Mouse (Mus musculus): ENCODE results near the gene Oxct1.

Oxct1 gene

DNA sequence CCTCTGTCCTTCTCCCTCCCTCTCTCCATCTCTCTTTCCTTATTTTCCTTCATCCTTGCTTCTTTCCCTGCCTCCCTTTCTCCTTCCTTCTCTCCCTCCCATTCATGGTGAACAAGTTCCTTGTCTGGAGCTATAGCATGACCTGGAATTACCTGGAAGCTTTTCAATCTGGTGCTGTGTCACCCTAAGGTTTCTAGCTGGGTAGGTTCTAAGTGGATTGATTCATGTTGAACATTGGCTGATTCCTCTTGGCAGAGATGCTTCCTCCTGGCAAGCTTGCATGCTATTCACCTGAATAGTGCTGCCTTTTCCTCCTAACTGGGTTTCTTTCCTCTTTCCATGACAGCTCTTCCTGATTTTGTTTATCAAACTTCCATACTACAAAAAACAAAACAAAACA, 2.8 kb downstream of the Oxct1 start:
- no peak for DNase-seq (ENCODE audit: low spot score)

DNA sequence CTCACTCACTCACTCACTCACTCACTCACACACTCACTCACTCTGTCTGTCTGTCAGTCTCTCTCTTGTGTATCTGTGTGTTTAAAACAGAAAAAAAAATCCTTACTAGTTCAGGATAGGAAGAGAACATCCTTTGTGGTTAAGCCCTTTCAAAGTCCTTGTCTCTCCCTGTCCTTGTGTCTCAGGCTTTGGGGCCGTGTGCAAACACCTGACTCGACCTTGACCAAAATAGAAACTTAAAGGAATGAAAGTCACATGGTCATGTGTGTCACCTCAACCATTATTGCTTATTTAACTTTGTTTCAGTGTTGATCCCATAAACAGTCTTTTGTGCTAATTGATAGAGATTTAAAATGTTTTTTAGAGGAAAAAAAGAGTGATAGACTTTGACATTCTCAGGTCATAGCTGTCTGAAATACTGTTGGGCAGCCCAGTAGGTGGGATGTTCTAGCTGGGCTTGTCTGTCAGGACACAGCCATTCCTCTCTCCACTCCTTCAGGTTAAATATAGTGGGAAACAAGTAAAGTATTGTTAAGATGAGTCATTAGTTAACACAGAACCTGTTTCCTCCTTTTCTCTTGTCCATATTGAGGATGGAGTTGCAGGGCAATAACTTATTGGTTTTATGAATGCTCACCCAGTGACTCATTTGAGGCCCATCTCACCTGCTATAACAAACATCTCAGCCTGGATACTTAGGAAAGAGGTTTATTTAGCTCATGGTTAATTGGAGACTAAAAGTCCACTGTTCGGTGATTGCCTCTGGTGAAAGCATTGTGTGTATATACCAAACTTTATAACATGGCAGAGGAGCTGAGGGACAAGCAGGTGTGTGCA, 7.2 kb downstream of the Oxct1 start:
- no peak for DNase-seq (ENCODE audit: low spot score)

DNA sequence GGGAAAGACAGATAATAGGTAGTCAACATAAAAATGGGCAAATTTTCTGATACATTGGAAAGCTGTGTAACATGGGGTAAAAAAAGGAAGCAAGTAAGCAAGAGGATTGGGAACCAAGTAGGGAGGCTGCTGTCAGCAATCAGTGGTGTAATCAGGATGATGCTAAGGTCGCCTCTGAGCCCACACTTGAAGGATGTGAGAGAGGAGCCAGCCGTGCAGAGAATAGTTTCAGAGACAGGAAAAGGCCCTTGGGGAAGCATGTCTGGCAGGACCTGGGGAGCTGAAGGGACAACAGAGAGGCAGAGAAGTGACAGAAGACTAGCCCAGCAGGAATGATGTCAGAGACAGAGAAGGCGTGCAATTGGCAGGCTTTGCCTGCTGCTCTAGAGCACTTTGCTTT, 16.2 kb downstream of the Oxct1 start:
- DNase-seq (ENCODE audit: low spot score) = no peak

DNA sequence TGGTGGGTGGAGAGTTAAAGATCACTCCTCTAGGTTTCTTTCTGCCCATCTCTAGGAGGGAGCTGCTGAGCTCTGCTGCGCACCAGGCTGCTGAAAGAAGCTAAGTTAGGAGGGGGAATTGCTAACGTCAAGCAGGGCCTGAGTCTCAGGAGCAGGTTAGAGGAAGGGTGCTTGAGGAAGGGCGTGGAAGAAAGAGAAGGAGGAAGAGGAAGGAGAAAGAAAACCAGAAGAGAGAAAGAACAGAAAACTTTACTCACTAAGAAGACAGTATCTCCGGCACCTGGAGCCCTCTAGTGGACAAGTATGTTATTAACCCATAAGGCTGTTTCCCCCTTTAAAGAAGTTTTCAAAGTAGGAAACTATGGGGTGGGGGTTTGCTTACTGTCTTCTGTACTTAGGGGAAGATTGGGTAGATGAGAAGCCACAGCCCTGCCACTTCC, 16.9 kb downstream of the Oxct1 start:
- DNase-seq (ENCODE audit: low spot score) = no peak

DNA sequence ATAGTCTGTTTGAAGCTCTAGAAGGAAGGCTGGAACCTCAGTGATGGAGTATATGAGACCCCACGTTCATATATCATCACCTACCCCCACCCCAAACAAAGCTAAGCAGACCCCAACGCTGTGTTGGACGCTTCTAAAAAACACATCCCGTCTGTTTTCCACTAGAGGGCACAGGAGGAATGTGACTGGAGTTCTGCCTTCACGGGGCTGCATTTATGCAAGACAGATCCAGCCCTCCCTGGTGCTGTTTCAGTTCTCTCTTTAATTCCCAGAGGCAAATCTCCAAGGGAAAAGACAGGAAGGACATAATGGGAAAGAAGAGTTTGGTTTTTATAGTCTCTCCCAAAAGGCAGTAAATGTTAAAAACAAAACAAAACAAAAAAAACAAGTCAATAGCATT, 30.4 kb downstream of the Oxct1 start:
- no peak for DNase-seq (ENCODE audit: low spot score)

DNA sequence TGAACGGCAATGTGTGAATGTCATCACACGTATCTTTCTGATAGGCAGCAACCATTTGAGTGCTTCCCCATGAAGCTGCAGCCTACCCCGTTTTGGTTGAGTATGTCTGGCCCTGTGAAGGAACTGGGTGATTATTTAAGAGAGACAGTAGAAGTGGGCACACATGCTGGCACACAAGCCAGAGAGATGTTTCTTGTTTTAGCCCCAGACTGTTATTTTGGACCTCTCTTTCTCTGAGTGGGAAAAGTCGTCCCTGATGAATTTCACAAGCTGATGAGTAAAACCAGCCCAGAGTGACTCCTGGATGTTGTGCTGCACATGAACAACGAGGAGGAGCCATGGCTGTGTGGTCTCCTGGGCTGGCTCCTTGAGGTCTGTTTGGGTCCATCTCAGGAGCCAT, 37.4 kb downstream of the Oxct1 start:
- no peak for DNase-seq (ENCODE audit: low spot score)

DNA sequence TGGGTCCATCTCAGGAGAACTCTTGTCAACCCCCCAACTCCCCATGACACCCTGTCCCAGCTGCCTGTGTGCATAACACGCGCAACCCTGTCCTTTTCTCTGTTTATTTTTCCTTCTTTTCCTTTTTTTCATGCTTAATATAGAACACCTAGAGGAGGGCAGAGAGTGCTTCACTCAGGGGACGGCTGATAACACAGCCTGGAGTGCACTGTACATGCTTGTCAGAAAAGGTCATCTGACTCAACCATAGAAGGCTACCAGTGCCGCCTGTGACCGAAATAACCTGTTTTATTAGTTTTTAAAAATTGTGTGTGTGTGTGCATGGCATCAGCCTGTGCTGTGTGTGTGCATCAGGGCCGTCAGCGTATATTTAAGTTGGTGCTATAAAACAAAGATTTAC, 37.8 kb downstream of the Oxct1 start:
- no peak for DNase-seq (ENCODE audit: low spot score)

DNA sequence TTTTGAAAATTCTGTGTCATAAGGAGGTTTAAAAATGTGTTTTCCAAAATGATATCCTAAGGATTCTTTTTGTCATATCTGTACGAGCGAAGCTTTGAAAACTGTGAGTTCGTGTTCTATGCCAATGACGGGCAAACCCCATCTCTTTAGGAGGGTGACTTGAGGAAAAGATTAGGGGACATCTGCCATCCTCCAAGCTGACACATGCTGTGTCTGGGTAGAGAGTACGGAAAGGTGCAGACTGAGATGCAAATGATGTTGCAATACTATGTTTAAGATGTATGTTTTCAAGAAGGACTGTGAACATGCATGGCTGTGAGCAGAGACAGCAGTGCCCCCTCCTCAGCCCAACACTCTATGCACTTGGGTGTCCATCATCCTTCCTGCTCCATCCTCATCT, 38.5 kb downstream of the Oxct1 start:
- no peak for DNase-seq (ENCODE audit: low spot score)

DNA sequence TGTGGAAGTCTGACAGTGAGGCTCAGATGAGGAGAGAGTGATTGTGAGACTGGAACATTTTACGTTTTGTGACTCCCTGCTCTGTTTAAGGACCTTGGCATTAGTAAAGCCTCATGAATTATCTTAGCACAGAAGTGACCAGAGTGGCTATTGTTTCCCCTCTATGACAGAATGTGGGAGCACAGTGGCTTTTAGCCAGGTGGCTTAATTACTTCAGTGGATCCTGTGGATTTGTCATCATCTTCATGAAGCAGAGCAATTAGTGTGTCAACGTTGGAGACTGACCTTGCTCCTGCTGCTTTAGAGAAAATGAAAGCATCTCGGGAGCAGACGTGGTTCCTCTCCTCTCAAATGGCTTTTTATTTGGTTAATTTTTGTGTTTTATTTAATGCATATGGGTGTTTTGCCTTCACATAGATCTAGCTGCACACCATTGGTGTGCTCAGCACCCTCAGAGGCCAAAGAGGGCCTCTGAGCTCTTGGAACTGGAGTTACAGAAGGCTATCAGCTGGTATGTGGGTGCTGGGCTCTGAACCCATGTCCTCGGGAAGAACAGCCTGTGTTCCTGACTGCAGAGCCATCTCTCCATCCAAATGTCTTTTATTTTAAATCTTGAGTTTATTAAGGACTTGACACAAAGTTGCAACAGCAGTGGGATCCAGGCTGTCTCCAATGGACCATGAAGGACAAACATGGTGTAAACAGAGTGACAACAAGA, 41.2 kb downstream of the Oxct1 start:
- DNase-seq (ENCODE audit: low spot score) = no peak

DNA sequence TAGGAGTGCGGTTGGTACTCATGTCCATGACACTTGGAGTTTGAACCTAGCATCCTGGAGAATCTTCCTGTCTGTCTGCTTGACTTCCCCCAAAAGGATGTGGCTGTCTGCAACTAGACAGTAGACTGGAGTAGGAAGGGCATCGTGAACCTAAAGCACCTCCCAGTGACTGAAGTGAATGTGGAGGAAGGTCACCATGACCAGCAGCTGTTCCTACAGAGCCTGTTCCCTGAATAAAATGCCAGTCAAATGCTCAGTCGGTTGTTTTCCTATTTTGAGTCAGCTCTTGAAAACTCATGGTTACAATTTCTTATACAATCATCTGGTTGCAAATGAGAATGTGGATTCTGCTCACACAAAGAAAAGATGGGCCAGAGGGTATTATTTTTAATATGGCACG, 51.8 kb downstream of the Oxct1 start:
- DNase-seq (ENCODE audit: low spot score) = no peak

DNA sequence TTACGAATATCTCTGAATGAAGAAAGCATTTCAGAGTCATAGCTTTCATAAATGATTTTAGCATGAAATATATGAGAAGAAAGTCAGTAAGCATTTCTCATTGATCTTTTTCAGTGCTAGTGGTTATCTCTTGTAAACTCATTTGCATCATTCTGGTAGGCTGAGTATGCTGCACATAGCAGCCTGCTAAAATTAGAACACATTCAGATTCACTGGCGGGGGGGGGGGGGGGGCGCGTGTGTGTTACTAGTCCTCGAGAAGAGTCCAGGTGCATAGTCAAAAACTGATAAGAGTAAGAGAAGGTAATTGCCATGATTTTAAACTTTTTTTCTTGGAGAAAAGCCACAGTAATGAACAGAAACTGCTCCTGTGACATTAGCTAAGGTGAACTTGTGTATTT, 52.6 kb downstream of the Oxct1 start:
- no peak for DNase-seq (ENCODE audit: low spot score)

DNA sequence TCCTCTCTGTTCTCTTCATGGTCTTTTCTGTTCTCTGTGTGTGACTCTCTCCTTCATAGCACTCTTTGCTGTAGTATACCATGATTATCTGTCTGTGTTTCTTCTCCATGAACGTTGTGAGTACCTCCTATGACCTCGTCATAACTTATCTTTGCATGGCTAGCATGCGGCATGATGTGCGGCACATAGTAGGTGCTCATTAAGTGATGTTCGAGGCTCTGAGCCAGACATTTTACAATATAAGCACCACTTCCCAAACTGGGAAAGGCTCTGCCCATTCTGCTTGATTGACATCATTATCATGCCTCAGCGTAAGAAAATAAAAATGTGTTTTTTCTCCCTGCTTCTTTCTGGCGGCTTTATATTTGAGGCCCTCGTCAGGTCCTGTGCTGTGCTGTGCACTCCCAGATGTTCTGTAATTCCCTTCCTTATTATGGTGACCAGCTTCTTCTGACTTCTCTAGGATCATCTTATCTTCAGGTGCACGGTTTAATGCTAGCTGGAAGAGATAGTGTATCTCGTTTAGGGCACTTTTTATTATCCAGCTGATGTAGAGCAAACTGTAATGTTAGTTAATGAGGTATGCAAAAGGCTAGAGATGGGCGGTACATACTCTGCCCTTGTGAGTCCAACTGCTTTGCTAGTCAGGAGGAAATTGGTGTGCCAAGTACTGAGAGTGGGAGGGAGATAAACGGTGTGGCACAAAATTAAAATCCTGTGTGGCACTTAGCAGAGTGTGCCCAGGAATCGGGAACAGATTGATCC, 53.4 kb downstream of the Oxct1 start:
- no peak for DNase-seq (ENCODE audit: low spot score)

DNA sequence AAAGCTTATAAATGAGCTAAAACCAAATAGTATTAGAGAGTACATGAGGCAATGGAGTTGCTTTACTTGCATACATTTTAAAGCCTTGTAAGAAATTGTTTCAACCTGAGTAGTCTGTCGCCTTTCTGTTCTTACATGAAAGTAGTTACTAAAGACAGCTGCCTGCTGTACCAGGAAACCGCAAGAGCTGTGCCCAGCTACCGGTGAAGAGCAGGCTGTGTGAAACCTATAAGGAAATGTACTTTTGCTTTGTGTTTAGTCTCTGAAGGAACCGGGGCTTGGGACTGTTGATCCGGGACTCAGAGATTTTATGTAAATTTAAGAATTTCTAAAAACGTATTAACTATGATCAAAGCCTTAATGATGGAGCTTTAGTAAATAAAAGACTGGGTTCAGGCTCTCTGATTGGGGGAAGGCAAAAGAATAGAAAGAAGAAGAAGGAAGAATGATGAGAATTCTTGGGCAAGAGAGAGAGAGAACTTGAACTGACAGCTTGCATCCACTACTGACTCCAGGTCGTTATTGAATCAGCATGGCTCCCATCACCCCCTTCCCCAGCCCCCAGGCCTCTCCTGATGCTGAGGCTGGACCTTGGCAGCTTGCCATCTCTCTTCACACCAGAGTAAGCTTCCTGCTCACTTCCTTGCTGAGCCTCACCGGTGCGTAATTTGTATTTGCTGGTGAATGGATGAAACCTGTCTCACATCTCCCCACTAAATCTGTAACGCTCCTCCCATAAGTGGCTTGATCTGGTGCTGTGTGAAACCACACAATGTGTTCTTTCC, 59.6 kb downstream of the Oxct1 start:
- DNase-seq (ENCODE audit: low spot score) = no peak

DNA sequence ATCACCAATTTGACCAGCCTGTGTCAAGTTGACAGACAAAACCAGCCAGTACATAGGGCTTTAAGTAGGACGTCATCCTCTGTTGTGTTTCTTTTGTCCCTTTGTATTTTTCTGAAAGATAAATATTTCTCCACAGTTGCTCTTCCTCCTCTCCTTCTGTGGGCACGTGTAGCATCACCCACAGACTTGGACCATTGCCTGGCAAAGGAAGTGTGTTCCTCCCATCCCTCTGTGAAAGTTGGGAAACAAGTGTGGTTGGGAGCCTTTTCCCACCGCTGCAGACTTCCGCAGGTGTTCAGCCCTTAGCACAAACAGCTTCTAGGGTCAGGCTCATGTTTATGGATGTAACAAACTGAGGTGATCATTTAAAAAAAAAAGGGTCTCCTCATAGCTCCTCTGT, 61.3 kb downstream of the Oxct1 start:
- no peak for DNase-seq (ENCODE audit: low spot score)

DNA sequence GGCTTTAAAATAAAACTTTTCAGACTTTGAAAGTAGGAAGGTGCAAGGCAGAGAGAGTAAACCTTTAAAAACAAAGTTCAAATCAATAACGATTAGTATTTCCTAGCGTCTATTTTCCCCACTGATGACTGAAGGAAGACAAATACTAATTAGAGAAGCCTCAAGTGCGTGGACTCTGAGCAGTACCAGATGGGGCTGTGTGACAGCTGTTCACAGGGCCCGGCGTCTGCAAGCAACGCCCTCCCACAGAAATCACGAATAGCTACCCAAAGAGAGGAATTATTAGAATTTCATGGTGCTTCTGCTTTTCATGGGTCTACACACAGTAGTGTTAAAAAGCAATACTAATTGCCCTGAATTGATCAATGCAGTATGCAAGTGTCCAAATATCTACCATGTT, 61.7 kb downstream of the Oxct1 start:
- DNase-seq (ENCODE audit: low spot score) = no peak

DNA sequence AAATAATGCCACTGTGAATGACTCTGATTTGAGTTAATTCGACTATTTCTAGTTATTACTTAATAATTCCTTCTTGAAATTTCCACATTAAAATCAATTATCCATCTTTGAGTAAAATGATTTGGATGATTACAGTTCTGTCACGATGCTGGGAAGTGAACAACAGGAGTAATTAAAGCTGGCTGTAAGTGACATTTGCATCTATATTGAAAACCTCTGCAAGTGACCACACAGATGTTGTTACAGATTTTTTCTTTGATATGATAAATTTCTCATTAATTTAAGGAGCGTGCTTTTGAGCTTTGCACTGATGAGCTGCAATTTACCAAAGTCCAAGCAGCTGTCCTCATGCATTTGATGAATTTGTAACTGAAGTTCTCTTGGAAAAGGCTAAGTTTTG, 64.4 kb downstream of the Oxct1 start:
- no peak for DNase-seq (ENCODE audit: low spot score)

DNA sequence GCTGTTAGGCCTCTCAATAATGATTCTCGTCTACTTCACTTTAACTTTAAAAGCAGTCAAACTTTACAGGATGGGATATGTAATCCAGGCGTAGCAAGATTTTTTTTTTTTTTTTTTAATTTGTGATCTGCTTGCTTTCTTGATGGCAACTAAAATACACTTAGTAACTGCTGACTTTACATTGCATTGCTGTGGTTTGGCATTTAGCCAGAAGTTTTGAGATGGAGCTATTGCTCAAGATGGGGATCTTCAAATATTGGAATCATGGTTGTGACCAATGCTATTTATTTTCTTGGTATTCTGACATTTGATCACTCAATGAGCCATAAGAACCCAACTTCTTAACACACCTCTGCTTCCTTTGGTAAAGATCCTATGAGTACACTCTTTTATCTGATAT, 66.4 kb downstream of the Oxct1 start:
- DNase-seq (ENCODE audit: low spot score) = no peak

DNA sequence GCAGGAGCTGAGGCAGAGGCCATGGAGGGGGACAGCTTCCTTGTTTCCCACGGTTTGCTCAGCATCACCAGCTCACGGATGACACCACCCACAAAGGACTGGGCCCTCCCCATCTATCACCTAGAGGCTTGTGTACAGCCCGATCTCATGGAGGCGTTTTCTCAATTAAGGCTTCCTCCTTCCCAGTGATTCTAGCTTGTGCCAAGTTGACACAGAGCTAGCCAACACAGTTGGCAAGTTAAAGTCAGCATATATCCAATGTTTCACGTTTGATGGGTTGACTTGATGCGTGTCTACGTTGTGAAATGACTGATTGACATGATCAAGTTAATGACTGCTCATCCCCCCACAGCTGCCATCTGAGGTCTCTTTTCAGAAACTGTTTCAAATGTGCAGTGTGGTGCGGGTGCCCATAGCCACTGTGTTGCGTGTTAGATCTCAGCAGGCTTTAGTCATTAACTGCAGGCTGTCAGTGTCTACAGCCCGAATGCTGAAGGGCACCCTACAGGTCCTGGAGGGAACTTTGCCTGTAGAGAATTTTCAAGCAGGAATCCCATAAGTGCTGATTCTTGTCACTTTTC, 74.2 kb downstream of the Oxct1 start:
- DNase-seq (ENCODE audit: low spot score) = no peak

DNA sequence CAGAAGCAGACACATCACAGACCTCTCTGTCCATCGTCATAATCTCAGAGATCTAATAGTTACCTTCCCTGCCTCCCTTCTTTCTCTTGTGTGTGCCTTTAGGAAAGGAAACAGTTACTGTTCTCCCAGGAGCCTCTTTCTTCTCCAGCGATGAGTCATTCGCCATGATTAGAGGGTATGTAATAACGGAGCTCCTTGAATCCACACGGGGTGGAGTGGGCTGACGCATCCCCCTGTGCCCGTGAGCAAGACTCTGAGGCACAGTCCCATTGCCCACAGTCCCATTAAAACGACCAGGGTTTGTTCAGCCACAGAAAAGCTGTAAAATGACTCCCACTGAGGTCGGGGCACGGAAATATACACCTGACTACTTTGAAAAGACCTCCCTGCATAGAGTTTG, 74.8 kb downstream of the Oxct1 start:
- no peak for DNase-seq (ENCODE audit: low spot score)

DNA sequence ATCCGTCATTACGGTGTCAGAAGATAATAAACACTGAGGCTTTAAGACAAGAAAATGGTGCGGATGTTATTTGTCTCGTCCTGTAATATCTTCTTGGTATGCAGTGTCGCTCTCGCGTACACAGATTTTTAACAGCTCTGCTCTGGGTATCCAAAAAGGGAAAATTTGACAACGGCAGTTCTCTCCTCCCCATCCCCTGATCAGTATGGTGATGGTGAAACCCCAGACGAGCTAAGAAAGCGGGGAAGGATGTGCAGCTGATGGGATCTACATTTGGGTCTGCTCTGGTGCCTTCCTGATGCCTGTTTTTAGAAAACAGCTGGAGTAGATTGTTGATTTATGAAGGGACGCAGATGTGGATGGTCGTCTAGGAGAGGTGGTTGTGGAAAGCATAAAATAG, 78.1 kb downstream of the Oxct1 start:
- DNase-seq (ENCODE audit: low spot score) = no peak

DNA sequence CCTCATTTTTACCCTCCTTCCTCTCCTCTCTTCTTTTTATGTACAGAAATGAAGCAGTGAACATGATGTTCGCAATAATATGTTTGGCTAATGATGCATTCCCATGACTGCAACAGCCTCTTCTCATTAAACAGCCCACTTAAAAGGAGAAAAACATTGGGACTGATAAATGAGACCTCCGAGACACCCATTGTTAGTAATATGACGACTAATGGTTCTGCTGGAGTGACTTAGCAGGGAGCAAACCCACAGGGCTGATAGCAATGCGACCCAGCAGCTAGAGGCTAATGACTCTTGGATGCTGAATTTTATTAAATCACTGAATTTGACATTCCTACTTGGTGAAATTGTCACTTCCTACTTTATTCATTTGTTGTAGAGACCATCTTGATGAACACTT, 79.3 kb downstream of the Oxct1 start:
- no peak for DNase-seq (ENCODE audit: low spot score)

DNA sequence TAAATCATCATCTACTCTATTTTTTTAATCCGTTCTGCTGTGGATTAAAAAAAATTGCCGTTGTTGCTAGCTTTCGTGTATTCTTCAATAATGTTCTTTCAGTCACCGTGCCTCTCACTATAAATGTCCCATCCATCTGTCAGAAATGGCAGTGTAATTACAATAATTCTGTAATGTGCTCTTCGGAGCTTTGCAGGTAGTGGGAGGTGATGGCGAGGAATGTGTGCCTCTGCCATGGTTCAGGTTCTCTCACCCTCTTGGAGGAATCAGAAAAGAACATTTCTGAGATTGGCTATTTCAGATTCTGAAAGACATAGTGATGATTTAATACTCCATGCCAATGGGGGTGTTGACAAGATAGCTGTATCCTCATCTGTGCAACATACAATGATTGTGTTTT, 93.8 kb downstream of the Oxct1 start:
- DNase-seq (ENCODE audit: low spot score) = no peak
